Mouse (Mus musculus) hindbrain, embryonic 16.5 days (tissue): ENCODE results near the gene Smim13. TPM values are rescaled to one million over a fixed set of nuclear protein-coding genes. Genes with fewer than 3 reads are reported as not detected.
"Not testable (repeated sequence)": the region's sequence is repeated elsewhere in the genome, so short reads cannot be mapped to it uniquely, and the experiment has no call there.

Source experiments
- ATAC-seq: fragments of 200-750 bp; cut with Nextera tagmentation; 2 replicates; pipeline ENCODE4 v1.8.0; 2017; ENCODE audit warnings: moderate TSS enrichment, moderate library complexity
- H3K27ac ChIP-seq: fragments of 300-500 bp; sonication (generic); 2 replicates; pipeline ENCODE4 v1.5.1; 2014; ENCODE audit warnings: low read depth, mild to moderate bottlenecking, control low read depth, low read length, moderate library complexity
- H3K27me3 ChIP-seq: fragments of 300-500 bp; sonication (generic); replicated peaks from 2 replicates; pipeline ENCODE4 v1.6.1; 2014; ENCODE audit warnings: low read length; ENCODE audit not compliant: control insufficient read depth, insufficient read depth
- H3K36me3 ChIP-seq: fragments of 300-500 bp; sonication (generic); 2 replicates; pipeline ENCODE4 v1.6.1; 2014; ENCODE audit warnings: mild to moderate bottlenecking, low read length, moderate library complexity, mixed read lengths; ENCODE audit not compliant: control insufficient read depth, insufficient read depth
- H3K4me1 ChIP-seq: fragments of 300-500 bp; sonication (generic); 2 replicates; pipeline ENCODE4 v1.6.1; 2014; ENCODE audit warnings: low read depth, low read length; ENCODE audit not compliant: control insufficient read depth, insufficient read depth
- H3K4me2 ChIP-seq: fragments of 300-500 bp; sonication (generic); 2 replicates; pipeline ENCODE4 v1.6.1; 2014; ENCODE audit warnings: mild to moderate bottlenecking, low read length, control low read depth, moderate library complexity
- H3K4me3 ChIP-seq: fragments of 300-500 bp; sonication (generic); 2 replicates; pipeline ENCODE4 v1.5.1; 2014; ENCODE audit warnings: mild to moderate bottlenecking, low read length, control low read depth, moderate library complexity
- H3K9ac ChIP-seq: fragments of 300-500 bp; sonication (generic); 2 replicates; pipeline ENCODE4 v1.6.1; 2014; ENCODE audit warnings: low read depth, mild to moderate bottlenecking, control low read depth, low read length, moderate library complexity
- H3K9me3 ChIP-seq: fragments of 300-500 bp; sonication (generic); 2 replicates; pipeline ENCODE4 v1.6.1; 2014; ENCODE audit warnings: mild to moderate bottlenecking, low read length, moderate library complexity; ENCODE audit not compliant: control insufficient read depth
- WGBS: fragments of 180-500 bp; shearing (Covaris S2); extraction: QIAGEN DNeasy Blood & Tissue Kit; methylation state at CpG from one replicate; pipeline ENCODE4 v1.1.7; 2014; 5-methylcytosine and 5-hydroxymethylcytosine counted together
- polyA plus RNA-seq: library from polyadenylated mRNA; unstranded; fragments of >200 nt; fragmentation: Nextera tagmentation; extraction: Ambion mirVana; gene quantifications from 2 replicates; pipeline ENCODE4 v1.2.1, GENCODE M21; 2015

Smim13 gene
- polyA plus RNA-seq, result 28.5 and 31.3 TPM in 2 replicates

DNA sequence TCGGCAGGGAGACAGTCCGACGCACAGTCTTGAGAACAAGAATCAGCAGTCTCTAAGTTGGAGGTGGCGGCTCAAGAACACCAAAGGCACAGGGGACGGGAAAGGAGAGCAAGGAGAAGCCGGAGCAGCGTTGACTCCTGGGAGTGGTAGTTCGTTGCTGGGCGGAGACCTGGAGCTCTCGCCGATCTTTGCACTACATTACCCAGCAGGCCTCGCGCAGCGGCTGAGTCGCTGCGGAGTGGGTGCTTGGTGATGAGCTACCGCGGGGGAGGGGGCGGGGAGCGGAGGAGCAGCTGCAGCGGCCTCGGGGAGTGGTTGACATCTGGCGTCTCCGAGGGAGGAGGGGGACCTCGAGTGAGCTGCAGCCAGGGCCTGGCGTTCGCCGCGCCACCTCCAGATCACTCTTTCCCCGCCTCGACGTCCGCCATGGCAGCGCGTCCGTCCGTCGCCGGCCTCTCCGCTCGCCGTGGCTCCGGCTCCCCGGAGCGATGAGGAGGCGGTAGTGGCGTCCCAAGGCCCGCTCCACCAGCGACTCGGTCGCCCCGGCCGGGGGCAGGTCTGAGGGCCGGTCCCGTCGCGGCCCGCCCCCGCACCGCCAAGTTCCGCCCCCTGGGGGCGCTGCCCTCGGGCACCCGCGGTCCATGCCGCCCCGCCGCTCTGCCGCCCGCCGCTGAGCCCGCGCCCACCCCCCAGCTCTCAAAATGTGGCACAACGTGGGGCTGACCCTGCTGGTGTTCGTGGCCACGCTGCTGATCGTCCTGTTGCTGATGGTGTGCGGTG, at the start of gene Smim13:
Smim13 (plus strand) TSS at position 307 of the 780 bp plus-strand sequence.
- H3K9ac ChIP-seq, result peak within 1 kb of the TSS; percentile 93
- H3K4me1 ChIP-seq, result peaks cover 7% of the 10 kb centered on the region
- H3K36me3 ChIP-seq, result no peaks in the 10 kb centered on the region
- H3K4me3 ChIP-seq, result peak within 1 kb of the TSS; percentile 87
- under 1% methylated on average over 68 of the region's 78 CpGs for WGBS
- H3K27me3 ChIP-seq, result no peaks in the 10 kb centered on the region
- H3K4me2 ChIP-seq, result peak within 1 kb of the TSS; percentile 68
- peak; percentile 99 for ATAC-seq
- no peaks in the 10 kb centered on the region for H3K9me3 ChIP-seq
- peak within 1 kb of the TSS; percentile 92 for H3K27ac ChIP-seq

DNA sequence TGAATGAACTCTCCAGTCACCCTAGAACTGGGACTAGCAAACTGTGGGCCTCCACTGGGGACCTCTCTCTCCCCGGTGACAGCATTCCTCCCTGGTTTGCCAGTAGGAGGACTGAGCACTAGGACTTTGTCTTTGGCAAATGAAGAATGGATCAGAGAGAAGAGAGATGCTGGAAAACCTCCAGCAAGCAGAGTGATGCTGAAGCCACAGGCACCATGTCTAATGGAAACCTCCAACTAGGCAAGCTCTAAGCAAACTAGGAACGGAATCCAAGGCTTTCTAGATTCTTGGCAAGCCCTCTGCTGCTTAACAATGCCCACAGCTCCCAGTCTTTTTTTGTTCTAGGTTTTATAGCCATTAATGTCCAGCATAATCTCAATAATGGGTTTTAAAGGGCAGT, 48.8 kb upstream of the Smim13 start:
- ATAC-seq, result no peak
- WGBS, result 62% methylated on average over 2 of the region's 2 CpGs
- Histone ChIP-seq H3K9me3 (no peaks in the 10 kb centered on the region), H3K9ac (no peak overlapping the region), H3K27me3 (no peaks in the 10 kb centered on the region), H3K36me3 (no peaks in the 10 kb centered on the region), H3K4me2 (no peak overlapping the region), H3K4me3 (no peak overlapping the region), H3K27ac (no peak overlapping the region), H3K4me1 (peaks cover 4% of the 10 kb centered on the region)

DNA sequence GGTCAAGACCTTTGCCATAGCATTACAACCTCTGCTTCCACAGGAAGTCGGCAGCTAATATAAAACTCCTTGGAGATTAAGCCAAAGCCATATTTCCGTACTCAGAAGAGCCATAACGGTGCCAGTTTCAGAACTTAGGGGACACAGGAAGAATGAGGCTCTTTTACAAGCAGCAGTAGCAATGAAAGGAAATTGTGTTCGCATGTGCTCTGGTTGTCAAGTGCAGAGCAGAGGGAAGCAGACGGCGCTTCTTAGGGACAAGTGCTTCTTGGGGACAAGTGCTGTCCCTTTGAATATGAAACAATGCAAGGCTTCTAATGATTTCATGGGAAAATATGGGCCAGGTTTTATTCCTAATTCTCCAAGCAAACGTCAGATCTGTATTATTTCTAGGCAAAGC, 46.4 kb upstream of the Smim13 start:
- no peaks in the 10 kb centered on the region for H3K27me3 ChIP-seq
- no peak overlapping the region for H3K4me3 ChIP-seq
- H3K36me3 ChIP-seq, result no peaks in the 10 kb centered on the region
- H3K4me1 ChIP-seq, result peaks cover 4% of the 10 kb centered on the region
- H3K9me3 ChIP-seq, result no peaks in the 10 kb centered on the region
- WGBS, result 39% methylated on average over 7 of the region's 7 CpGs
- no peak overlapping the region for H3K9ac ChIP-seq
- H3K27ac ChIP-seq, result peak overlapping the region; percentile 27; the same call in 1 of the 2 replicates
- H3K4me2 ChIP-seq, result no peak overlapping the region
- no peak for ATAC-seq

DNA sequence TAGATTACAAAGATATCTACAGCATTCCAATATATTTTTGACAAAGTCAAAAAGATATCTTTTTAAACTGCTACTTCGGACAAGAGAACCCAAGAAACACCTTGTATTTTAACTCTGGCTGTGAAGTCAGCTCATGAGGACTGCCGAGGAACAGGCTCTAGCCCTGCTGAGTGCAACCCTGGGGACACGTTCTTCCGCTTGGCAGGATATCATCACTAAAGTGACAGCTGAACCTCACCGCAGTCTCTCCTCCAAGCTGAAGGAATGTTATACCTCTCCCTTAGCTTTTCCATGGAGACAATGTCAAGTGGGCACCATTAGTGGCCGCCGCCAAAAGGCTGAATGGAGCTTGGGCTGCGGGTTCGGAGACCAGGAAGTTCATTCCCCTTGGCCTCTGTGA, 46.0 kb upstream of the Smim13 start:
- ATAC-seq, result no peak
- H3K27me3 ChIP-seq, result no peaks in the 10 kb centered on the region
- WGBS, result 44% methylated on average over 9 of the region's 9 CpGs

DNA sequence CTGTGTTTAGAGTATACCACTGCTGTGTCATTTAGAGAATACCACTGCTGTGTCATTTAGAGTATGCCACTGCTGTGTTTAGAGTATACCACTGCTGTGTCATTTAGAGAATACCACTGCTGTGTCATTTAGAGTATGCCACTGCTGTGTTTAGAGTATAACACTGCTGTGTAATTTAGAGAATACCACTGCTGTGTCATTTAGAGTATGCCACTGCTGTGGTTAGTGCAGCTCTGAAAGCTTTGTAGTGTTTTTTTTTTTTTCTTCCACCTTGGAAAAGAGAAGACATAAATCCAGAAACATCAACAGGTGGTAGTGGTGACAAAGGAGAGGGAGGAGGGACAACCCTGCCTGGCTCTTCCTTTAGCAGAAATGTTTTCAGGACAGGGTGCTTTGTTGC, 44.1 kb upstream of the Smim13 start:
- H3K27ac ChIP-seq, H3K9ac ChIP-seq, H3K4me3 ChIP-seq, H3K36me3 ChIP-seq, H3K4me1 ChIP-seq, H3K27me3 ChIP-seq, H3K4me2 ChIP-seq, H3K9me3 ChIP-seq, ATAC-seq: not testable (repeated sequence)

More for the DNA sequence above, 46.0 kb upstream of the Smim13 start:
- Histone ChIP-seq H3K36me3 (no peaks in the 10 kb centered on the region), H3K4me2 (no peak overlapping the region), H3K4me1 (peaks cover 4% of the 10 kb centered on the region), H3K9me3 (no peaks in the 10 kb centered on the region), H3K4me3 (no peak overlapping the region), H3K9ac (no peak overlapping the region), H3K27ac (no peak overlapping the region)

DNA sequence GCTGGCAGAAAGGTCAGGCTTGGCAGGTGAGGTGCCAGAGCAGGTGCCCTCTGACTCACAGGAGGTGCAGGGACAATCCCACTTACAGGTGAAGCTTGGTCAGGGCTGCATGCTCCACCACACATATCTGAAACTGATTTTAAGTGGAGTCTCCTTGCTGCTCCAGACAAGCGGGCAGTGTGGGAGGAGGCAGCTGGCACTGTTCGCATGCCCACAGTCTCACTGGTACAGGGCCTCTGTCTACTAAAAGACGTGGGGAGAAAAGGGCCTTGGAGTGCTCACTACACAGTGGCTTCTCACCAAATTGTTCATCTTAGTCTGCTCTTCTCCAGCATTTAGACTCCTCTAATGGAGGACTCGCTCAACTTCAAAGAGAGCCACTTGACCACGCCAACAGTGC, 43.4 kb upstream of the Smim13 start:
- H3K4me3 ChIP-seq, result no peak overlapping the region
- ATAC-seq, result no peak
- no peak overlapping the region for H3K4me2 ChIP-seq
- WGBS, result 92% methylated on average over 5 of the region's 5 CpGs
- H3K27me3 ChIP-seq, result no peaks in the 10 kb centered on the region
- H3K27ac ChIP-seq, result no peak overlapping the region
- no peaks in the 10 kb centered on the region for H3K9me3 ChIP-seq
- no peak overlapping the region for H3K9ac ChIP-seq
- H3K36me3 ChIP-seq, result no peaks in the 10 kb centered on the region
- H3K4me1 ChIP-seq, result peaks cover 4% of the 10 kb centered on the region

DNA sequence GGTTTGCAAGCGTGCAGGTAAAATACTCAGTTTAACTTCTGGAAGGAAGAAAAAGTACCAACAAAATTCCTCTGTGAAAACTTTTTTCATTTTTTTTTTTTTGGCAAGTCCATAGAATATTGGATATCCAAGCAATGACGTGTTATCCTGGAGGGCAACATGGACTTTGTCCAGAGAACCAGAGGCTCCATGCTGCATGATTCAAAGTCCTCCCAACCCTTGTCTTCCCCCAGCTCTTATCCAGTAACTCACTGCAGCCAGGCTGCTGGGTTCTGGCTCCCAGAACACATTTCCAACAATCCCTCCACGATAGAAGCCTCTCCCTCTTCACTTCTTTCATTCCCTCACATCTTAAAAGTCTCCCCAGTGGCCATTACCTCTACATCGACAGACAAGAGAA, 38.4 kb upstream of the Smim13 start:
- Histone ChIP-seq H3K27me3 (no peaks in the 10 kb centered on the region), H3K36me3 (no peaks in the 10 kb centered on the region), H3K4me3 (no peak overlapping the region), H3K4me1 (no peaks in the 10 kb centered on the region), H3K27ac (no peak overlapping the region), H3K9ac (no peak overlapping the region), H3K9me3 (no peaks in the 10 kb centered on the region), H3K4me2 (no peak overlapping the region)
- WGBS, result 81% methylated on average over 4 of the region's 4 CpGs
- no peak for ATAC-seq

DNA sequence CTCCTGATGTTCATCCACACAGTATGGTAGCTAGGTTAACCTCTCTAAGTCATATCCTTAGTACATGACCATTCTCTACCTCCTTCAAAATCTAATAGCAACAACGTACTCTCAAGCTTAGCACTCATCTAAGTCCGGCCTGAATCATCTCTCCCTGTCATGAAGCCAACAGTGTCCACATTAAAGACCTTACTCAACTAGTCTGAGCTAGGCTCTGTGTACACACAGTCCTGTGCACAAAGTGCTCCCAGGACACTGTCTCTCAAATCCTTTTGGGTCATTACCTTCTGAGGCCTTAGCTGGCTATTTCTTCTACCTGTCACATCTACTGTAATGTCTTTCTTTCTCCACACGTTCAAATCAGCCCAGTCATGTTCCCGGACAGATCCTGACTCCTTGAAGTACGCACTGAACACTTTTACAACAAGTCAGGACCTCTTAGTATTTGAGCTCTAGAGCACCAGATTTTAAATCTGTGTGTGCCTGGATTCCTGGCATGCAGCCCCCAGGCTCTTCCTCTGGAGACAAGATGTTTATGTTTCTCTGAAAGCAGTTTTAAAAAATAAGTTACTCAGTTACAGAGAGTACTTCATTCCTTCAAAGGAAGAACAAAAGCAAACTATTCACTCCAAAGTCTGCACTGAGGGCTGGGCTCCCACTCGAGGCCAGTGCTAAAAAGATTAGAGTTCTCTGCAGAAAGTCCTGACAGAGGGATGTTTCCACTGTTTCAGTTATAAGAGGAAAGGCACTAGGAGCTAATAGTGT, 36.9 kb upstream of the Smim13 start:
- H3K4me2 ChIP-seq, result no peak overlapping the region
- H3K27ac ChIP-seq, result no peak overlapping the region
- H3K9ac ChIP-seq, result no peak overlapping the region
- no peak for ATAC-seq
- no peaks in the 10 kb centered on the region for H3K27me3 ChIP-seq
- H3K9me3 ChIP-seq, result no peaks in the 10 kb centered on the region
- no peaks in the 10 kb centered on the region for H3K4me1 ChIP-seq
- WGBS, result 74% methylated on average over 6 of the region's 6 CpGs
- no peak overlapping the region for H3K4me3 ChIP-seq
- H3K36me3 ChIP-seq, result no peaks in the 10 kb centered on the region

DNA sequence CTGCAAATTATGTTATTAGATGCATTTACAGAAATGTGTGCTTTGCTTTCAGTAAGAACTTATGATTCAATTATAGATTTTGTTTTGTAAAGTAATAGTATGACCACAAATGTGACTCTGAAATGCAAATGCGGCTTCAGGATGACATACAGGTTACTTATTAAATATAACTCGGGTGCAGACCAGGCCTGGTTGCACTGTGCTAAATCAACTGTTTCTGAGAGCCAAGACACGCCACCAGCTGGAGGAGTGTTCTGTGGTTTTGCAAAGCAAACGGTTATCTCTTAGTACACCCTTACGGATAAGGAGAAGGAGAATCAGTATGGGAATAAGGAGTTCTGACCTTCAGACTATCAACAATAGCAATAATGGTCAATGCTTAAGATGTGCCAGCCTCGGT, 34.0 kb upstream of the Smim13 start:
- Histone ChIP-seq H3K27me3 (no peaks in the 10 kb centered on the region), H3K4me1 (peaks cover 7% of the 10 kb centered on the region), H3K4me3 (no peak overlapping the region), H3K9me3 (peaks cover 2% of the 10 kb centered on the region), H3K4me2 (no peak overlapping the region), H3K9ac (no peak overlapping the region), H3K27ac (no peak overlapping the region), H3K36me3 (no peaks in the 10 kb centered on the region)
- no peak for ATAC-seq
- 89% methylated on average over 6 of the region's 6 CpGs for WGBS
